Mouse (Mus musculus) neural tube, embryonic 11.5 days (tissue): ENCODE data around the gene Map9. TPM values are rescaled to one million over a fixed set of nuclear protein-coding genes. Genes with fewer than 3 reads are reported as not detected.

Source experiments
- ATAC-seq: fragments of 200-750 bp; cut with Nextera tagmentation; 2 replicates; pipeline ENCODE4 v1.8.0; 2017; ENCODE audit warnings: moderate number of reproducible peaks, mild to moderate bottlenecking, moderate TSS enrichment, moderate library complexity; ENCODE audit not compliant: insufficient read depth, low FRiP score, low TSS enrichment
- DNase-seq: peaks from one replicate; pipeline ENCODE4 v3.0.0-alpha.2; 2015; ENCODE audit warnings: low spot score
- H3K27ac ChIP-seq: fragments of 300-500 bp; sonication (generic); 2 replicates; pipeline ENCODE4 v1.5.1; 2014; ENCODE audit warnings: low read depth, mild to moderate bottlenecking, low read length
- H3K27me3 ChIP-seq: fragments of 300-500 bp; sonication (generic); 2 replicates; pipeline ENCODE4 v1.6.1; 2014; ENCODE audit warnings: mild to moderate bottlenecking, low read length, mixed read lengths; ENCODE audit not compliant: control insufficient read depth, insufficient read depth
- H3K36me3 ChIP-seq: fragments of 300-500 bp; sonication (generic); 2 replicates; pipeline ENCODE4 v1.6.1; 2014; ENCODE audit warnings: mild to moderate bottlenecking, low read length, moderate library complexity, mixed read lengths; ENCODE audit not compliant: control insufficient read depth, insufficient read depth
- H3K4me1 ChIP-seq: fragments of 300-500 bp; sonication (generic); 2 replicates; pipeline ENCODE4 v1.6.1; 2014; ENCODE audit warnings: low read length, mixed read lengths; ENCODE audit not compliant: control insufficient read depth, insufficient read depth
- H3K4me2 ChIP-seq: fragments of 300-500 bp; sonication (generic); 2 replicates; pipeline ENCODE4 v1.6.1; 2014; ENCODE audit warnings: low read depth, mild to moderate bottlenecking, moderate library complexity
- H3K4me3 ChIP-seq: fragments of 300-500 bp; sonication (generic); 2 replicates; pipeline ENCODE4 v1.5.1; 2014; ENCODE audit warnings: low read depth, low read length
- H3K9ac ChIP-seq: fragments of 300-500 bp; sonication (generic); 2 replicates; pipeline ENCODE4 v1.6.1; 2014; ENCODE audit warnings: mild to moderate bottlenecking, low read length
- H3K9me3 ChIP-seq: fragments of 300-500 bp; sonication (generic); 2 replicates; pipeline ENCODE4 v1.6.1; 2016; ENCODE audit warnings: low read length; ENCODE audit not compliant: control insufficient read depth
- WGBS: fragments of 180-500 bp; shearing (Covaris S2); extraction: QIAGEN DNeasy Blood & Tissue Kit; methylation state at CpG from one replicate; pipeline ENCODE4 v1.1.7; 2014; 5-methylcytosine and 5-hydroxymethylcytosine counted together
- polyA plus RNA-seq: library from polyadenylated mRNA; unstranded; fragments of >200 nt; fragmentation: Nextera tagmentation; extraction: Ambion mirVana; gene quantifications from 2 replicates; pipeline ENCODE4 v1.2.1, GENCODE M21; 2014

The Map9 gene
- polyA plus RNA-seq, 1 experiment from 2014 or later: 9.7 TPM

DNA sequence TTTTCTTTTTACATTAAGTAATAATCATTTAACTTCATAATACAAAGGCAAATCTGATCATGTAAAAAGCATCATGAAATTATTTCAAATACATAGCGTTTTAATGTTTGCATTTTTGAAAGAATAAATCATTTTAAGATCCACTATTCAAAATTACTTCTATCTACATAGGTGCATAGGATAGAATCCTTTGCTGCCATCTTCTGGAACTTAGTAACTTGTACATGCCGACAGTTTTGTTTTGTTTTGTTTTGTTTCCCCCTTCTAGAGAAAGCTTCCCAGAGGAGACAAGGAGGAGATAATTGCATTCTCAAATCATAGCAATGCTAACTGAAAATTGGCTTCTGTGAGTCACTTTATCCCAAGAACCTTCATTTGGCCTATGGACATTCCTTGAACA, 7.5 kb upstream of the Map9 start:
- H3K4me3 ChIP-seq: no peak overlapping the region
- H3K4me1 ChIP-seq: no peaks in the 10 kb centered on the region
- H3K27ac ChIP-seq: no peak overlapping the region
- H3K9me3 ChIP-seq: no peaks in the 10 kb centered on the region
- ATAC-seq (no peak), DNase-seq (no peak)
- no peak overlapping the region for H3K4me2 ChIP-seq
- no peak overlapping the region for H3K9ac ChIP-seq
- H3K36me3 ChIP-seq: no peaks in the 10 kb centered on the region
- WGBS: 44% methylated on average over 2 of the region's 2 CpGs
- no peaks in the 10 kb centered on the region for H3K27me3 ChIP-seq

DNA sequence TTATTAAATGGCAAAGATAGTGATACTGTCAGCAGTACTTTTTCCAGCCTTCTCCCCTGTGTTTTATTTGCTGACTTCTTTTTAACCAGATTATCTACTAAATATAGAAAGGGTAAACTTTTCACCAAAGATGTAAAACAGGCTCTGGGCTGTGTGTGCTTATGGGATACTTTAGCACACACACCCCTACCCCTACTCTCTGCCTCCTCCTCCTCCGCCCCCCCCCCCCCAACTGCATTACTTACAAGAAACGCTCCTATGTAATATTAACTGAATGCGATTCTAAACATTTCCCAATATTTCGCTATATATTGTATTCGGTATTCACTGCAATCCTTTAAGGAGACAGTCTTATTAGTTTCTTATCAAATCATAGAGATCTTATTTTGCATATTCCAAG, 504 bp upstream of the Map9 start:
- 0 out of 2 replicates have a peak overlapping the region, but pooled peaks have one; percentile 1 for H3K27ac ChIP-seq
- ATAC-seq (peak; percentile 35), DNase-seq (no peak)
- H3K9me3 ChIP-seq: no peaks in the 10 kb centered on the region
- H3K4me3 ChIP-seq: peak overlapping the region; percentile 66
- H3K36me3 ChIP-seq: no peaks in the 10 kb centered on the region
- peak overlapping the region; percentile 45 for H3K4me2 ChIP-seq
- 2% methylated on average over 4 of the region's 5 CpGs for WGBS
- H3K27me3 ChIP-seq: no peaks in the 10 kb centered on the region
- no peaks in the 10 kb centered on the region for H3K4me1 ChIP-seq
- no peak overlapping the region for H3K9ac ChIP-seq

DNA sequence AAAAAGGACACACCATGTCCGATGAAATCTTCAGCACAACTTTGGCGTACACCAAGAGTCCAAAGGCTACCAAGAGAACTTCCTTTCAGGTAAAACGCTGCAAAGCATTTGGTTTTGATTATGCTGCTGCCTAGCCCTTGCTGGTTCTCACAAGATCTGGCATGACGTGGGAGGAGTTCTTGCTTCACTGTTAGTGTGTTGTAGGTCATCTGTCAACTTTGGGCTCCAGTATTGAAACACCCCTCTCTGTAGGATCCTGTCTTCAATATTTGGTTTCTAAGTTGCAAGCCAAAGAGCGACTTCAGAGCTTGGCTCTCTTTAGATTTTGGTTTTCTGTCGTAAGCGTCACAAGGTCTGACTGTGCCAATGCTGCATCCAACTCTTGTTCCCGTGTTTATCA, 1.2 kb downstream of the Map9 start:
- Histone ChIP-seq H3K36me3 (no peaks in the 10 kb centered on the region), H3K4me1 (no peaks in the 10 kb centered on the region), H3K9ac (no peak overlapping the region), H3K4me2 (no peak overlapping the region; the same call in 1 of the 2 replicates), H3K4me3 (no peak overlapping the region), H3K27ac (no peak overlapping the region), H3K27me3 (no peaks in the 10 kb centered on the region), H3K9me3 (no peaks in the 10 kb centered on the region)
- WGBS: 87% methylated on average over 8 of the region's 8 CpGs
- ATAC-seq (no peak), DNase-seq (no peak)

DNA sequence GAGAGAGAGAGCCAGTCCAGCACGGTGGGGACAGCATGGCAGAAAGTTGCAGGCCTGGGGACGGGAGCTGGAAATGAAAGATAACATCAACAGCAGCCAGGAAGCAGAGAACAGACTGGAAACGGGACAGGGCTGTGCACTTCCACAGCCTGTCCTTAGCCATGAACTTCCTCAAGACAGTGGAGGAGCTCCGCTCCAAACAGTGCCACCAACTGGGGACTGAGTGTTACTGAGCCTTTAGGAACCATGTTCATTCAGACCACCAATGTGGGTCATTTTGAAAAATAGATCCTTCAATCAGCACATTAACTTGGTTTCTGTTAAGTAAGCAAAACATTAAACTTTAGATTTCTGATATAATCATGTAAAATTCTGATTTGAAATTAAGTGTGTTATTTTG, 4.6 kb downstream of the Map9 start:
- Histone ChIP-seq H3K27ac (no peak overlapping the region), H3K9me3 (no peaks in the 10 kb centered on the region), H3K4me1 (no peaks in the 10 kb centered on the region), H3K36me3 (0 out of 2 replicates have a peak, but pooled peaks cover 2% of the 10 kb centered on the region), H3K27me3 (no peaks in the 10 kb centered on the region), H3K4me3 (no peak overlapping the region), H3K4me2 (no peak overlapping the region), H3K9ac (no peak overlapping the region)
- 44% methylated on average over 4 of the region's 4 CpGs for whole genome bisulfite sequencing
- DNase-seq (peak; percentile 30), ATAC-seq (no peak)

DNA sequence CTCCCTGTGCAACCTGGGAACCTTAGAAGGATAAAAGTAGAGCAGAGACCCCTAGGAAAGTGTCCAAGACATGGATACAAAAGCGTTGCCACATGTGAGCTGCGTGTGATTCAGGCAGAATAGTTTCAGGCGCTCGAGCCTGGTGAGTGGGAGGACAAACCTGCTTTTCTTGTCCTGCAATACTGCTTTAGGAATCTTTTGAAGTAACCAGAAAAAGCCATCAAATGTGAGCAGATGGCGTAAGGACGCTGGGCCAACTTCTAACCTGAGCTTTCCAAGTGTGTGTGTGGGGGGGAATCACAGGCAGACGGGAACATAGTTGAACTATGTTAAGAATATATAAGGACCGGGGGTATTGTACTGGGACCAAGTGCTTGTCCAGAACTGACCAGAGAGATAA, 6.7 kb downstream of the Map9 start:
- no peak for DNase-seq
- 0 out of 2 replicates have a peak, but pooled peaks cover 2% of the 10 kb centered on the region for H3K36me3 ChIP-seq
- H3K9ac ChIP-seq: no peak overlapping the region
- ATAC-seq: 0 out of 2 replicates have a peak, but pooled peaks have one; percentile 3
- H3K27ac ChIP-seq: no peak overlapping the region
- no peak overlapping the region for H3K4me3 ChIP-seq
- no peaks in the 10 kb centered on the region for H3K4me1 ChIP-seq
- H3K9me3 ChIP-seq: no peaks in the 10 kb centered on the region
- H3K4me2 ChIP-seq: no peak overlapping the region
- no peaks in the 10 kb centered on the region for H3K27me3 ChIP-seq
- WGBS: 89% methylated on average over 8 of the region's 8 CpGs

DNA sequence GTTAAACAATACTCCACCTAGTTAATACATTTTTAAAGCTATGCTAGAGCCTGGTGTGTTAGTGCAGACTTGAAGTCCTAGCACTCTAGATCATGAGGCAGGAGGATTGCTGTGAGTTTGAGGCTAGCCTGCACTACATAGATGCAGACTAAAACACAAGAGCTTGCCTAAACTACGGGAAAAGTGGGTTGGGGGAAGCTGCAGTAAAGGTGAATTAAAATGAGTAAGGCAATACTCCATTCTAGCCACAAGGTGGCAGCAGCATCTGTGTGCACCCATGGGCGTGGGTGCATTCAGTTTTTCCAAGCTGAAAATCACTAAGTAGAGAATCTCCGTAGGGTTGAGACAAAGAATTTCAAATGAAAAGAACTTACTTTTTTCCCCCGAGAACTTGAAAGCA, 7.1 kb downstream of the Map9 start:
- no peaks in the 10 kb centered on the region for H3K9me3 ChIP-seq
- no peaks in the 10 kb centered on the region for H3K4me1 ChIP-seq
- H3K4me3 ChIP-seq: no peak overlapping the region
- no peak overlapping the region for H3K4me2 ChIP-seq
- ATAC-seq (0 out of 2 replicates have a peak, but pooled peaks have one; percentile 24), DNase-seq (peak; percentile 30)
- no peak overlapping the region for H3K27ac ChIP-seq
- H3K9ac ChIP-seq: no peak overlapping the region
- H3K36me3 ChIP-seq: 0 out of 2 replicates have a peak, but pooled peaks cover 2% of the 10 kb centered on the region
- 43% methylated on average over 4 of the region's 4 CpGs for WGBS
- no peaks in the 10 kb centered on the region for H3K27me3 ChIP-seq

DNA sequence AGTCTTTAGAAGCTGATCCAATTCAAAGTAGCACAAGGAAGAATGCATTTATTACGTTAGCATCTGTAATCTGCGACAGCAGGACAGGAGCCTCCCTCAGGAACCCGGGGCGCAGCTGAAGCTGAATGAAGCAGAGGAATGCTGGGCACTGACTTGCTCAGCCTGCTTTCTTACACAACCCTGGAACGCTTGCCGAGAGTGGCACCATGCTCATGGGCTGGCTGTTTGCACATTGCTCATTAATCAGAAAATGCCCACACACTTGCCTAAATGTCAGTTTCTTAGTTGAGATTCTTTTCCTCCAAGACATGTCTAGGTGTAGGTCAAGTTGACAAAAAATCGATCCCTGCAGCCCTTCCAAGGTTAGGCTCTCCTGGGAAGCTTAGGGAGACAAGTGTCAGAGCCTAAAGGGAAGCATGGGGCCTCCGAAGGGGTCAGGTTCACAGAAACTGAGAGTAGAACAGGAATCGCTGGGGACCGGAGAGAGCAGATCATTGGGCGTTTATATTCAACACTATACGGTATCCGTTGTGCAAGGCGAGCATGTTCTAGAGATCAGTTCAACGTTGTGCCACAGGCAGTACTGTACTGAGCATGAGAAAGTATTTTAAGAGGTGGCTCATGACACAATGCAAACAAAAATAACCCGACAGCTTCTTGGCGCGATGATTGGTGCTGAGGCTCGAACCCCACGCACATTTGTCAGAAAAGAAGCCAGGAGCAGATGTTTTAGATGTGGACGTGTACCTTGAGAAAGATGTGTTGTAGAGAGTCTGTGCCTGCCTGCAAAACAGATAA, 11.4 kb downstream of the Map9 start:
- no peaks in the 10 kb centered on the region for H3K9me3 ChIP-seq
- H3K27ac ChIP-seq: no peak overlapping the region
- DNase-seq: no peak
- 87% methylated on average over 21 of the region's 21 CpGs for WGBS
- H3K27me3 ChIP-seq: no peaks in the 10 kb centered on the region
- no peak overlapping the region for H3K4me2 ChIP-seq
- no peak overlapping the region for H3K9ac ChIP-seq
- no peak overlapping the region for H3K4me3 ChIP-seq
- 0 out of 2 replicates have a peak, but pooled peaks cover 2% of the 10 kb centered on the region for H3K36me3 ChIP-seq
- H3K4me1 ChIP-seq: no peaks in the 10 kb centered on the region
- no peak for ATAC-seq

DNA sequence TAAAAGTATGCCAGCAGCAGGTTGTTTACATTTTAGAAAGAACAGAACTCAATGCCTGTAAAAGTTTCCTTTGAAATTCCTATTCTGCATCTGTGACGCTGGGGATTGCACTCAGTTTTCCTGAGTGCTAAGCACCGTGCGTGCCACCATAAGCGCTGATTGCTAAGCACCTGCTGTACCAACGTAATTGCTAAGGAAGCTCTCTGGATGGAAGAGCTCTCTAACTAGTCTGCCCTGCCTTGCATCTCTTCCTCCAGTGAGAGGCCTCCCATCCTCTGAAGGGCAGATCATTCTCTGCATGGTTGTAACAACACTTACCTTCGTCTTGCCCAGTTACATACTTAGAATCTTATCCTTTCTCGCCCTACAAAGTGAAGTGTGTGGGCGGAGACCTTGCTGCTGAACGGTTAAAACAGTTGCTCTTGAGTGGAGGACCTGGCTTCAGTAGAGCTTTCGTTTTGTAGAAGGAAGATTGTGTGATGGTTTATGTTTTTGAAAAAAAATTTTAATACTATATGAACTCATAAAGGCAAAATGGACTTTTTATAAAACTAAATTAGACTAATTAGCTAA, 12.7 kb downstream of the Map9 start:
- no peak overlapping the region for H3K4me2 ChIP-seq
- 91% methylated on average over 10 of the region's 10 CpGs for WGBS
- no peak overlapping the region for H3K9ac ChIP-seq
- H3K4me1 ChIP-seq: no peaks in the 10 kb centered on the region
- no peak overlapping the region for H3K27ac ChIP-seq
- ATAC-seq: no peak
- no peak for DNase-seq
- H3K9me3 ChIP-seq: no peaks in the 10 kb centered on the region
- no peak overlapping the region for H3K4me3 ChIP-seq
- no peaks in the 10 kb centered on the region for H3K27me3 ChIP-seq
- H3K36me3 ChIP-seq: 0 out of 2 replicates have a peak, but pooled peaks cover 2% of the 10 kb centered on the region

DNA sequence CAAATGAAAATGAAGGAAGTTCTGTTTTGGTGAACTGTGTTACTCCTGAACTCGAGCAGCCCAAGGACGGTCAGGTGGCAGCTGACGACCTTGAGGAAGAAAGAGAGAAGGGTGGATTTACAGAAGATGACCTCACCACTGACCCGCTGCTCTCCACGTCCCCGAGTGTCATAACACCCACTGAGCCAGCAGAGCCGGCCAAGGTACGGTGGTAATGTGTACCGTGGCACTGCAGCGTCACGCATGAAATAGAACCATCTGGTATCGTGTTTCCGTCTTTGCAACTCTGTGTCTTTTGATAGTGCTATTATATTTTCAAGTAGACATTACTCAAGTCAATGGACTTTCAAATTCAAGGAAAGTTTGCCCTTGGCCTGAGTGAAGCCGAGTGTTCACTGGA, 19.1 kb downstream of the Map9 start:
- Histone ChIP-seq H3K4me2 (no peak overlapping the region), H3K9ac (no peak overlapping the region), H3K27me3 (no peaks in the 10 kb centered on the region), H3K27ac (no peak overlapping the region), H3K4me3 (no peak overlapping the region), H3K9me3 (no peaks in the 10 kb centered on the region), H3K36me3 (0 out of 2 replicates have a peak, but pooled peaks cover 2% of the 10 kb centered on the region), H3K4me1 (no peaks in the 10 kb centered on the region)
- no peak for ATAC-seq
- WGBS: 69% methylated on average over 14 of the region's 14 CpGs
- no peak for DNase-seq
